Mouse (Mus musculus) urinary bladder, postnatal 14 days (tissue): Measurements from ENCODE around the gene Usp6nl.
A peak's percentile ranks its signal among the peaks of the same experiment; 100 is the strongest.

ENCODE experiments used
- DNase-seq: peaks from one replicate; pipeline ENCODE4 v3.0.0; 2021; ENCODE audit warnings: low spot score

Usp6nl gene

GRCm38 (mm10) chr2:6417158-6417557, 94.7 kb downstream of the Usp6nl start:
- no peak for DNase-seq

GRCm38 (mm10) chr2:6423661-6424550, 101.4 kb downstream of the Usp6nl start:
- DNase-seq: no peak

GRCm38 (mm10) chr2:6424851-6425250, 102.4 kb downstream of the Usp6nl start:
- no peak for DNase-seq

- DNase-seq: peak; percentile 43
These were observed 113.9 kb downstream of the Usp6nl start for GRCm38 (mm10) chr2:6436085-6436950.

DNA sequence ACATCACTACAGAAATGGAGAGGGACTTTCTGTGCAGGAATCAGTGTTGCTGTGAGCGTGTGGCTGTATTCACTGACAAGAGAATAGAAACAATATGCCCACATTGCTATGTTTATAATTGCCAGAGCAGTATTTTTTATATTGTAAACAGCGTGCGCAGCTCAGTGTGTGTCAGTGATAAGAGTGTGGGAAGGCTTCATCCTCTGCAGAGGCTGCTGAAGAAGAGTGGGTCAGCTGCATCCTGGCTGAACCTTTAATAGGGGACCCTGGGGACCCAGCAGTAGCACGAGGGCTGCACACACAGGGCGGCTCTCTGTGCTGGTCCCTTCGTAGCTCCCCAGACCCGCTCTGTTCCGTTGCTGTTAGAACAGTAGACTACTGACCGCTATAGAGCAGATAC, 119.2 kb downstream of the Usp6nl start:
- no peak for DNase-seq

- no peak for DNase-seq
These were observed 119.8 kb downstream of the Usp6nl start for GRCm38 (mm10) chr2:6442302-6442701.

DNA sequence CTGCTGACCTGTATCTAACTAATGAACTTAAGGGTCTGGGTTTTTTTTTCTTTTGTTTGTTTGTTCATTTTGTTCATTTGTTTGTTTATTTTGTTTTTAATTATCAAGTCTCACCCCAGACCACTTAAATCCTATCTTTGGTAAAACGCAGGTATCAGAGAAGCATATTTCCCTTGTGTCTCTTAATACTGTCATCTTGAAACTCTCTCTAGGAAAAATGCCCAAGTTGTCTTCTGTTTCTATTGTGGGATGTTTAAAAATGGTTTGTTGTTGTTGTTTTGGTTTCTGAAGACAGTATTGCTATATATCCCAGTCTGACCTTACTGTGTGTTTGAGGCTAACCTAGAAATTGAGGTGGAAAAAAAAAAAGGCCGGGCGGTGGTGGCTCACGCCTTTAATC, 121.5 kb downstream of the Usp6nl start:
- DNase-seq: no peak

- no peak for DNase-seq
These were observed 122.3 kb downstream of the Usp6nl start for GRCm38 (mm10) chr2:6444723-6445169.

GRCm38 (mm10) chr2:6445858-6446257, 123.4 kb downstream of the Usp6nl start:
- DNase-seq: no peak

DNA sequence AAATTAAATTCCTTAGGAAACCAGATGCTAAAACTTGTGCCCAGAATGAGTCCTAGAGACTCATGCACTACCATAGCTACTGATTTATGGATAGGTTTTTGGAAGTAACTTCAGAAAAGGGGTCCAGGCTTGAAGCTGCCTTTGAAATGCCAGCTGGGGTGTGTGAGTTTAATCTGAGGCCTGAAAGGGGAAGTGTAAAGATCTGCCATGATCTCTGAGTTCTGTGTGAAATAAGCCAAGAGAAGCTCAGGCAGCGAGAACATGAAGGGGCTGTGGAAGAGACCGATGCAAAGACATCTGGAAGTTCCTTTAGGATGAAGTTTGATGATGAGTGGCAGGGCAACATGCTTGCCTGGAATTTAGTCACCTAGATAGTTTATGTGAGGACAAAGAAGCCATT, 126.4 kb downstream of the Usp6nl start:
- no peak for DNase-seq

- no peak for DNase-seq
These were observed 127.2 kb downstream of the Usp6nl start for GRCm38 (mm10) chr2:6449656-6450055.

- no peak for DNase-seq
These were observed 128.1 kb downstream of the Usp6nl start for GRCm38 (mm10) chr2:6450544-6450943.

- DNase-seq: no peak
These were observed 132.6 kb downstream of the Usp6nl start for GRCm38 (mm10) chr2:6454941-6455516.

DNA sequence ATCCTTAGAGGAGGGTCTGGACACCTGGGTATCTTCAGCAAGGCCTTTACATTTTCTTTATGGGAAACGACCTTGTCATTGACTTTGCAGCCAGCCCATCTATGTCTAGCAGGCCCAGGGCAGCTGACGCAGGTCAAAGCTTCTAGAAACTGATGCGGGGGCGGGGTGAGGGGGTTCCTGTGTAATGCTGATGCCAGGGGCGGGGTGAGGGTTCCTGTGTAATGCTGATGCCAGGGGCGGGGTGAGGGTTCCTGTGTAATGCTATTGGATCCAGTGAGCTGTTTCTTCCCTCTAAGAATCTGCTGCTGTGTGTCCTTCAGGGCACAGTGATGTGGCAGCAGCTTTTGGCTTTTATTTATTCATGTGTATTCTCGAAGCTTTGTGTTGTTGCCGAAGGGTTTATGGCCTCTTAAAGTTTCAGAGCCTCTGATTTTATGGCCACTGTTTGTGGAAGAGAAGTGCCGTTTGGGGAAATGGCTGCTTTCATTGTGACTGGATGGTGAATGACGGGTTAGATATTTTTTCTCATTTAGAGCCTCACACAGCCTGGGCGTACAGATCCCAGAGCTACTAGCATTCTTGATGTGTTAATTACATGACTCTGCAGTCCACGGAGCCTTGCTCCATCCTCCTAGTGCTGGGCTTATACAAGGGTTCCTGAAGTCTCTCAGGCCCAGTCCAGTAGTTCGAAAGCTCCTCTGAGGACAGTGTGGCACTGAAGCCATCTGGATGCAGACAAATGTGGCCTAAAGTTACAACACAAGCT, 137.0 kb downstream of the Usp6nl start:
- no peak for DNase-seq

- DNase-seq: no peak
These were observed 139.8 kb downstream of the Usp6nl start for GRCm38 (mm10) chr2:6462306-6462705.

DNA sequence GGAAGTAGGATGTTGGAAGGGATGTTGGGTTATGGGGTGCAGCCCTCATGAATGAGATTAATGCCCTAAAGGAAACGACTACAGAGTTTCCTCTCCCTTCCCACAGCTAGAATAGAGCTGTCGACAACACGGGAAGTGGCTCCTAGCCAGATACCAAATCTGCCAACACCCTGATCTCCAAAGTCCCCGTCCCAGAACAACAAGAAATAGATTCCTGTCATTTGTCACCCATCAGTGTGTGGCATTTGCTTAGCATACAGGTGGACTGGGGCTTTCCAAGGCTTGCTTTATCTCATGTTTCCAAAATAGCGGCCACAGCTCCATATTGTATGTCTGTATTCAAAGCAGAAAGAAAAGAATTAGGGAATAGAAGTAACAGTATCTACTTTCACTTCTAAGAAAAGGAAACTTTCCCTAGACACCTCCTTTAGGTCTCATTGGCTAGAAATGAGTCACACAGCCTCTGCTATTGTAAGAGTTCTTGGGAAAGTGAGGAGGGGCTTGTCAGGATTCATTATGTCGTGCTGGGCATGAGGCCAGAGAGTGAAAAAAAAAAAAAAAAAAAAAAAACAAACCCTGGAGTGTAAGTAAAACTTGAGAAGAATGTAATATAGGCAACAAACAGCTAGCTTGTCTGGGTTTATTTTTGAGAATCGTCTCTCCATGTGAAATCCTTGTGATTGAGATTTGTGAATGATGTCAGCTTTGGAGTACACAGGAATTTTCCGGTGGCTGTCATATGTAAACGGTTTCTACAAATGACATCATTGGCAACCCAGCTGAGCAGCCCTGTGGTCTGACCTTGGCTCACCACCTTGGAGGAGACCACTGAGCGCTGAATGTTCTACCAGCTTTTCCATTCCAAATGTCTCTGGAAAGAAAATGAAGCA, 141.6 kb downstream of the Usp6nl start:
- DNase-seq: no peak

GRCm38 (mm10) chr2:6466396-6466795, 143.9 kb downstream of the Usp6nl start:
- no peak for DNase-seq

GRCm38 (mm10) chr2:6467318-6467717, 144.9 kb downstream of the Usp6nl start:
- DNase-seq: no peak

GRCm38 (mm10) chr2:6469164-6469563, 146.7 kb downstream of the Usp6nl start:
- peak; percentile 76 for DNase-seq

GRCm38 (mm10) chr2:6471110-6471611, 148.7 kb downstream of the Usp6nl start:
- DNase-seq: no peak

DNA sequence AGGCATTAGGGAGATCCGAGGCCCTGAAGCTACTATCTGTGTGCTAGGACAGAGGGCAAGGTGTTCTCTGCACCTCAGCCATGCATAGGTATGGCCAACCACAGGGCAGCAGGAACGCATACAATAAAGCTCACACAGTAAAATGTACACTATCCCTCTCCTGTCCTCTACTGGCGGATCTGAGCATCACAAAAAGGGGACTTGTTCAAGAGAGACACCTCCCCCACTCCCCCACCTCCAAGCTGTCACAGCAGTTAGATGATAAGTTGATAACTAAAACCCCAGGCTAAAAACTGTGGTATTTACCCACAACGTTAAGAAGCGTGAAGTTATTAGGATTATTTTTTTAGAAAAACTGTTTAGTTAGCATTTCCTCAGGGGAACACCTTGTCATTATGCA, 151.4 kb downstream of the Usp6nl start:
- DNase-seq: no peak
